Mouse (Mus musculus) ES-E14 (cell line): ENCODE data around the gene Ikzf3.

Experiments
- CHD2 ChIP-seq: IDR thresholded peaks from 2 replicates; pipeline ENCODE4 v1.6.1; 2014; ENCODE audit warnings: mild to moderate bottlenecking, low read depth, low read length, inconsistent platforms
- HCFC1 ChIP-seq: IDR thresholded peaks from 2 replicates; pipeline ENCODE4 v1.6.1; 2012; ENCODE audit warnings: low read length, inconsistent platforms, borderline replicate concordance; ENCODE audit not compliant: insufficient read depth
- ZC3H11A ChIP-seq: IDR thresholded peaks from 2 replicates; pipeline ENCODE4 v1.6.1; 2012; ENCODE audit warnings: low read depth, mild to moderate bottlenecking, inconsistent platforms, low read length, borderline replicate concordance

DNA sequence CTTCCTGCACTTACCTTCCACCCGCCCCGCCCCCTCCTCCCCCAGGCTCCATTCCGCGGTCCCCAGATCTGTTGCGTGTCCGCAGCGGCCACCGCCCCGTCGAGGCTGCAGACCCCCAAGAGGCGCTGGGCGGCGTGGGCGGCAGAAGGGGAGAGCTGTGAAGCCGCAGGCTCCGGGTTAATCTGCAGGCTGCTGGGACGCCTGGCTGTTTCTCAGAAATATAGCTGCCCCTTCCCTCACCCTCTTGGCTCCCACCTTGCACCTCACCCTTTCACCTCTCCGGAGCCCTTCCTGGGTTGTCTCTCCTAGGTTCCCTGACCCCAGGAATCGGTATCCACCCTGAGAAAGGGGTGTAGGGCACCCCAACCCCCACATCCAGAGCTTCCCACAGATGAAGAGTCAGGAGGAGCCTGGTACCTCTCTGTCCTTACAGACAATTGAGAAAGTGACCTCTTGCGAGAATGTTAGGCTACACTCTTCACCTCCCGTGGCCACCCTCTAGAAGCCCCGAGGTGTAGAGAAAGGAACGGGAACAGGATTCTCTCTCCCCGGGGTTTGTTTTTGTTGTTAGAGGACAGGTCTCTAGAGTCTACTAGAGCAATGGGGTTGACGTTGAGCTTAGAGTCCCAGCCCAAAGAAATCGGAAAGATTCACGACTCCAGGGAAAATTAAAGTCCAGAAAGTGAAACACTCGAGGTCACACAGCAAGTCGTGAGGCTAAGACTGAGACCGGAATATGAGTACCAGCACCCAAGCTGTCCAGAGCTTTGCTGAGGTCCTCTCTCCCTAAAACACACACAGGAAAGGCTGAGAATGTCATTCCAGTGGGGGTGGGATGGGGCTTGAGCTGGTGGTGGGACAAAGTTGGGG, 87.5 kb downstream of the Ikzf3 start:
- TF ChIP-seq HCFC1 (no peak), ZC3H11A (no peak), CHD2 (no peak)
